Mouse (Mus musculus): ENCODE measurements around the gene Gm21985. TPM values are rescaled to one million over a fixed set of nuclear protein-coding genes. Genes with fewer than 3 reads are reported as not detected.

Gm21985 gene
- polyA plus RNA-seq, 2 experiments, result 0.03 TPM; not detected in 1

DNA sequence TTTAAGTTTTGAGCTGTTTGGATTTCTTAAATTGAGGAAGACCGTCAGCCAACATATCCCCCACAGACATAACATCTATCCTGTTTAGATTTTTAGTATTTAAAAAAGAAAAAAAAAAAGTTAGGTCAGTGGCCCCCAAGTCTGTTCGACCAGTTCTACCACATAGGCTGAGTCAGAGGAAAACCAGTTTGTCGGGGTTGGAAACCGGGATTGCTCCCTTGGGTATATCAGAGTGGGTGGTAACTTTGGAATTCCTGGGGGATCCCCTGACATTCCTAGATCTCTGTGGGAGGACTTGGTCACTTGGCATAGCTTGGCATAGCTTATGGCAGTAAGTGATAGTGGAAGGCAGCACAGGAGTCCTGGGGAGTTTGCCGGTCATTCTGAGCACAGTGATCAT, 20.8 kb upstream of the Gm21985 start:
- no peak for TF ChIP-seq POLR2A (IDR thresholded peaks at IDR 0.05; ENCODE audit: borderline replicate concordance, extremely low read depth, insufficient read depth, insufficient read length)
- no peak for ATAC-seq (ENCODE audit: low FRiP score, low read depth)
- WGBS, result 82% methylated on average over 5 of the region's 5 CpGs
- Histone ChIP-seq H3K4me3 (replicated peaks; ENCODE audit: low read length) (no peak overlapping the region), H3K27ac (replicated peaks; ENCODE audit: low read depth, low read length) (no peak overlapping the region), H3K4me2 (replicated peaks; ENCODE audit: low read depth, low read length, severe bottlenecking) (no peak overlapping the region), H3K9ac (ENCODE audit: low read depth, low read length, severe bottlenecking) (no peak overlapping the region), H3K36me3 (ENCODE audit: control insufficient read depth, insufficient read depth, low read length) (peaks cover 17% of the 10 kb centered on the region), H3K4me1 (ENCODE audit: control insufficient read depth, insufficient read depth, low read length) (peaks cover 8% of the 10 kb centered on the region; the same call in 1 of the 2 replicates), H3K27me3 (ENCODE audit: control insufficient read depth, insufficient read depth, low read length) (no peaks in the 10 kb centered on the region), H3K9me3 (ENCODE audit: control insufficient read depth, low read length) (no peaks in the 10 kb centered on the region)
- peak; percentile 40 for DNase-seq (ENCODE audit: low spot score)

DNA sequence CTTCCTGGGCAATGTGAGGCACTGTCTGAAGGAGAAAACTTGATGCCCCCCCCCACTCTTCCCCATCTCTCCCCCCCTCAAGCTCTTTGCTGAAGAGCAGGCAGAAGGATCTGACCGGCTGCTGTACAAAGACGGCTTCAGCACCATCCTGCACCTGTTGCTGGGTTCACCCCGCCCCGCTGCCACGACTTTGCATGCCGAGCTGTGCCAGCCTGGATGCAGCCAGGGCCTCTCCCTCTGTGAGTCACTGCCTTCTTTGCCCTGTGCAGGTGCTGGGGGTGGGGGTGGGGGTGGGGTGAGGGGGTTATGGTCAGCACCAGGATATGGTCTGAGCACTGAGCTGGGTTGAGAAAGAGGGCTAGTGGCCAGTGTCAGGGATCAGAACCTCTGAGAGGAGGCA, 19.9 kb upstream of the Gm21985 start:
- H3K9me3 ChIP-seq (ENCODE audit: control insufficient read depth, low read length), result no peaks in the 10 kb centered on the region
- peaks cover 17% of the 10 kb centered on the region for H3K36me3 ChIP-seq (ENCODE audit: control insufficient read depth, insufficient read depth, low read length)
- no peak overlapping the region for H3K27ac ChIP-seq (replicated peaks; ENCODE audit: low read depth, low read length)
- DNase-seq (ENCODE audit: low spot score) (no peak), ATAC-seq (ENCODE audit: low FRiP score, low read depth) (no peak)
- TF ChIP-seq POLR2A (IDR thresholded peaks at IDR 0.05; ENCODE audit: borderline replicate concordance, extremely low read depth, insufficient read depth, insufficient read length), result no peak
- no peak overlapping the region for H3K4me2 ChIP-seq (replicated peaks; ENCODE audit: low read depth, low read length, severe bottlenecking)
- no peaks in the 10 kb centered on the region for H3K4me1 ChIP-seq (ENCODE audit: control insufficient read depth, insufficient read depth, low read length)
- no peaks in the 10 kb centered on the region for H3K27me3 ChIP-seq (ENCODE audit: control insufficient read depth, insufficient read depth, low read length)
- H3K9ac ChIP-seq (ENCODE audit: low read depth, low read length, severe bottlenecking), result no peak overlapping the region
- 82% methylated on average over 6 of the region's 6 CpGs for WGBS
- H3K4me3 ChIP-seq (replicated peaks; ENCODE audit: low read length), result no peak overlapping the region

DNA sequence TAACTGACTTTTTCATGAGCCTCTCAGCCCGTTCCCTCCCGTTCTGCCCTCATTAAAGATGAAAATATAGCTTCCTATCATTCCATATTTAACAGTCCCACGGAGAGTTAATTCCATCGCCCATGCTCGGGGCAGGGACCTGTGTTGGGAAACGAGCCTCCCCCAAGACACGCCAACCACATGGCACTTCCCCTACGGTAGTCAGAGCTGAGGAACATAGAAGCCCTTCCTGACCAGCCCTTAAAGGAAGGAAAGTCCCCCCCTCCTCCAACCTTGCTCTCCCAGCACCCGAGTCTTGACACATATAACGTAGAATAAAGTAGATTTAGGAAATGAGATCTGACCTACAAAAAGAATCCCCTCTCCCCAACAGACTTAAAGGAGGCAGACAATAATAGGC, 18.8 kb upstream of the Gm21985 start:
- H3K27ac ChIP-seq (replicated peaks; ENCODE audit: low read depth, low read length), result no peak overlapping the region
- H3K27me3 ChIP-seq (ENCODE audit: control insufficient read depth, insufficient read depth, low read length), result no peaks in the 10 kb centered on the region
- WGBS, result 77% methylated on average over 10 of the region's 10 CpGs
- H3K4me1 ChIP-seq (ENCODE audit: control insufficient read depth, insufficient read depth, low read length), result no peaks in the 10 kb centered on the region
- TF ChIP-seq POLR2A (IDR thresholded peaks at IDR 0.05; ENCODE audit: borderline replicate concordance, extremely low read depth, insufficient read depth, insufficient read length), result no peak
- peaks cover 17% of the 10 kb centered on the region for H3K36me3 ChIP-seq (ENCODE audit: control insufficient read depth, insufficient read depth, low read length)
- ATAC-seq (ENCODE audit: low FRiP score, low read depth) (no peak), DNase-seq (ENCODE audit: low spot score) (no peak)
- H3K4me2 ChIP-seq (replicated peaks; ENCODE audit: low read depth, low read length, severe bottlenecking), result no peak overlapping the region
- no peaks in the 10 kb centered on the region for H3K9me3 ChIP-seq (ENCODE audit: control insufficient read depth, low read length)
- H3K4me3 ChIP-seq (replicated peaks; ENCODE audit: low read length), result no peak overlapping the region
- no peak overlapping the region for H3K9ac ChIP-seq (ENCODE audit: low read depth, low read length, severe bottlenecking)

GRCm38 (mm10) chr2:112249780-112250453, 16.2 kb upstream of the Gm21985 start:
- Histone ChIP-seq H3K36me3 (ENCODE audit: control insufficient read depth, insufficient read depth, low read length) (peaks cover 11% of the 10 kb centered on the region), H3K4me3 (replicated peaks; ENCODE audit: low read length) (no peak overlapping the region), H3K9ac (ENCODE audit: low read depth, low read length, severe bottlenecking) (no peak overlapping the region), H3K4me2 (replicated peaks; ENCODE audit: low read depth, low read length, severe bottlenecking) (no peak overlapping the region), H3K27ac (replicated peaks; ENCODE audit: low read depth, low read length) (no peak overlapping the region), H3K4me1 (ENCODE audit: control insufficient read depth, insufficient read depth, low read length) (no peaks in the 10 kb centered on the region), H3K27me3 (ENCODE audit: control insufficient read depth, insufficient read depth, low read length) (no peaks in the 10 kb centered on the region), H3K9me3 (ENCODE audit: control insufficient read depth, low read length) (no peaks in the 10 kb centered on the region)
- TF ChIP-seq POLR2A (IDR thresholded peaks at IDR 0.05; ENCODE audit: borderline replicate concordance, extremely low read depth, insufficient read depth, insufficient read length), result no peak
- DNase-seq (ENCODE audit: low spot score), result no peak
- 92% methylated on average over 10 of the region's 10 CpGs for WGBS
- no peak for ATAC-seq (ENCODE audit: low FRiP score, low read depth)

DNA sequence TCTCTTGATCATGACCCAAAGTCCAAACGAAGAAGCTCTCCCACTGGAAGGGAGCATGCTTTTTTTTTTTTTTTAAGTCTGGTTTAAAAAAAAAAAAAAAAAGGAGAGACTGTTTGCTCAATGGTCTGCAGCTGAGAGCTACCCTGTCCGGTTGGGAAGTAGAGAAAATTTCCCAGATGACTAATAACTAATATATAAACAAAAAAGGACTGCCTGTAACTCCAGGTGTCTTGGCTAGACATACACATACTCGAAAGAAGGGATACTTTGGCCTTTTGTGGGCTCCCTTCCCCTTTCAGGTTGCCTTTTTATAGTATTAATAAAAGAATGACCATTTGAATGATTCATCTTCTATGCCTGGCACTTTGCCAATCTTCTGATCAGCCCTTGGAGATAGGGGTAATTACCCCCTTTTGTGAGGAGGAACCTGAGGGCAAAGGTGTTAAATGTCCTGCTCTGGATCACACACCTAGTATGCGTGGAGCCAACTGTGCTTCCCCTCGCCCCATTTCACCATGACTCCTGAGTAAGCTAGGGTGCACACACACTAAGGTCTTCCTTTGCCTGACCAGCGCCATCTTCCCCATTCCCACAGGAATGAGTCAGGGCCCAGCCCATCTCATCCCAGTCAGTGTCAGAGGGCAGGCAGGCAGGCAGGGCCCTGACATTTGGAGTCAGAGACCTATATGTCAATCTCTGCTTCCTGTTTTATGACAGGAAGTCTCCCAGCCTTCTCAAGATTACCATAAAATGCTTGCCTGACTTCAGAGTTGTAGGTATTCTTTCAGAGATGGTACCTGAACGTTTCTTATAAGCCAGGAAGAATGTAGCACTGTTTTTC, 11.2 kb upstream of the Gm21985 start:
- Histone ChIP-seq H3K9ac (ENCODE audit: low read depth, low read length, severe bottlenecking) (no peak overlapping the region), H3K4me1 (ENCODE audit: control insufficient read depth, insufficient read depth, low read length) (no peaks in the 10 kb centered on the region), H3K9me3 (ENCODE audit: control insufficient read depth, low read length) (no peaks in the 10 kb centered on the region), H3K4me3 (replicated peaks; ENCODE audit: low read length) (no peak overlapping the region), H3K27me3 (ENCODE audit: control insufficient read depth, insufficient read depth, low read length) (no peaks in the 10 kb centered on the region), H3K4me2 (replicated peaks; ENCODE audit: low read depth, low read length, severe bottlenecking) (no peak overlapping the region), H3K27ac (replicated peaks; ENCODE audit: low read depth, low read length) (no peak overlapping the region), H3K36me3 (ENCODE audit: control insufficient read depth, insufficient read depth, low read length) (no peaks in the 10 kb centered on the region)
- 62% methylated on average over 7 of the region's 7 CpGs for WGBS
- TF ChIP-seq POLR2A (IDR thresholded peaks at IDR 0.05; ENCODE audit: borderline replicate concordance, extremely low read depth, insufficient read depth, insufficient read length), result no peak
- DNase-seq (ENCODE audit: low spot score), result no peak
- ATAC-seq (ENCODE audit: low FRiP score, low read depth), result no peak
